Mouse (Mus musculus): ENCODE measurements around the gene Kcnc2.

Gene Kcnc2

GRCm38 (mm10) chr10:112394399-112394970, 123.6 kb downstream of the Kcnc2 start:
- DNase-seq (ENCODE audit: low spot score): no peak

GRCm38 (mm10) chr10:112397194-112397593, 126.3 kb downstream of the Kcnc2 start:
- no peak for DNase-seq (ENCODE audit: low spot score)

GRCm38 (mm10) chr10:112400591-112401404, 129.9 kb downstream of the Kcnc2 start:
- DNase-seq (ENCODE audit: low spot score): no peak

GRCm38 (mm10) chr10:112409525-112409924, 138.6 kb downstream of the Kcnc2 start:
- DNase-seq (ENCODE audit: low spot score): no peak

- DNase-seq (ENCODE audit: low spot score): no peak
Observed at GRCm38 (mm10) chr10:112423327-112423726, 152.4 kb downstream of the Kcnc2 start.

GRCm38 (mm10) chr10:112436950-112437349, 166.0 kb downstream of the Kcnc2 start:
- no peak for DNase-seq (ENCODE audit: low spot score)

- no peak for DNase-seq (ENCODE audit: low spot score)
Observed at GRCm38 (mm10) chr10:112444640-112445039, 173.7 kb downstream of the Kcnc2 start.

- no peak for DNase-seq (ENCODE audit: low spot score)
Observed at GRCm38 (mm10) chr10:112450910-112451309, 180.0 kb downstream of the Kcnc2 start.

- no peak for DNase-seq (ENCODE audit: low spot score)
Observed at GRCm38 (mm10) chr10:112468689-112469384, 197.9 kb downstream of the Kcnc2 start.

GRCm38 (mm10) chr10:112474122-112474810, 203.3 kb downstream of the Kcnc2 start:
- no peak for DNase-seq (ENCODE audit: low spot score)

- DNase-seq (ENCODE audit: low spot score): no peak
Observed at GRCm38 (mm10) chr10:112481461-112481860, 210.5 kb downstream of the Kcnc2 start.

- no peak for DNase-seq (ENCODE audit: low spot score)
Observed at GRCm38 (mm10) chr10:112481921-112482607, 211.1 kb downstream of the Kcnc2 start.

GRCm38 (mm10) chr10:112484387-112485105, 213.6 kb downstream of the Kcnc2 start:
- no peak for DNase-seq (ENCODE audit: low spot score)

GRCm38 (mm10) chr10:112485819-112486218, 214.9 kb downstream of the Kcnc2 start:
- DNase-seq (ENCODE audit: low spot score): no peak

GRCm38 (mm10) chr10:112488751-112489150, 217.8 kb downstream of the Kcnc2 start:
- DNase-seq (ENCODE audit: low spot score): no peak
